Mouse (Mus musculus): ENCODE data around the gene Hsd17b12. TPM values are rescaled to one million over a fixed set of nuclear protein-coding genes. Genes with fewer than 3 reads are reported as not detected.
A peak's percentile ranks its signal among the peaks of the same experiment; 100 is the strongest.

Gene Hsd17b12
- total RNA-seq, 2 experiments from 2014 or later: 20.0 to 20.8 TPM

DNA sequence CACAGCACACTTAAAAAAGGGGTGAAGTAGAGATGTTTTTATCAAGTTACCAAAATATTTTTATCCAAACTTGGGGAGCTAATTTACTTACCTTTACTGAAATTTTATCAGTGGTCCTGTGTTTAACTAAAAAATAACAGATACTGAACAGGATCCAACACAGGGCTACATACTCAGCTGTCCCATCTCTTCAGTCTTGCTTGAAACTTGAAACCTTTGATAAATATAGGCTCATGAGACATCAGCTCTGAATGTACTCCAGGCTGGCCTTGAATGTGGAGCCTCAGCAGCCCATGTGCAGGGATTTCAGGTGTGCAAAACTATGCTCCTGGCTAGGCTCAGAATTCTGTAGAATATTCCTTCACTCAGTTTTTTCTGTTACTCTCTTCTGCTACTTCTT lies 127.2 kb downstream of the Hsd17b12 start:
- intact Hi-C loops (cut with DNase I): no loop called here
- DNase-seq (ENCODE audit: low spot score): no peak

DNA sequence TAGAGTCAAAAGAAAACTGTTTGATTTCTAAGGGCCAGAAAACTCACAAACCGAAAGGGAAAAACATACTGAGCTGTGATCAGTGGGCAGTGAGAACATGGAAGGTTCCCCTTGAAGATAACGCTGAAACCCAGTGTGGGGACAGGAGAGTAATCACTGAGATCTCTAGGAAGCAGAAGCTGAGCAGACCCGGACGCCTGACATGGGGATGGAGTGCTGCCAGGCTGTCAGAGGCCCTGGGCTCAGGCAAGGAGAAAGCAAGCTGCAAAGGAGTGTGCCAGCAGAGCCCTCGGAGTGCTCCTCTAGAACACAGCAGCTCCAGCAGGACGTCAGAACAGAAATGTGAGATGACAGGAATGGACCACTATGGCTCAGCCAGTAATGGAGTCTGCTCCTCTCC lies 133.1 kb downstream of the Hsd17b12 start:
- DNase-seq (ENCODE audit: low spot score): no peak
- intact Hi-C loops (cut with DNase I): no loop called here

DNA sequence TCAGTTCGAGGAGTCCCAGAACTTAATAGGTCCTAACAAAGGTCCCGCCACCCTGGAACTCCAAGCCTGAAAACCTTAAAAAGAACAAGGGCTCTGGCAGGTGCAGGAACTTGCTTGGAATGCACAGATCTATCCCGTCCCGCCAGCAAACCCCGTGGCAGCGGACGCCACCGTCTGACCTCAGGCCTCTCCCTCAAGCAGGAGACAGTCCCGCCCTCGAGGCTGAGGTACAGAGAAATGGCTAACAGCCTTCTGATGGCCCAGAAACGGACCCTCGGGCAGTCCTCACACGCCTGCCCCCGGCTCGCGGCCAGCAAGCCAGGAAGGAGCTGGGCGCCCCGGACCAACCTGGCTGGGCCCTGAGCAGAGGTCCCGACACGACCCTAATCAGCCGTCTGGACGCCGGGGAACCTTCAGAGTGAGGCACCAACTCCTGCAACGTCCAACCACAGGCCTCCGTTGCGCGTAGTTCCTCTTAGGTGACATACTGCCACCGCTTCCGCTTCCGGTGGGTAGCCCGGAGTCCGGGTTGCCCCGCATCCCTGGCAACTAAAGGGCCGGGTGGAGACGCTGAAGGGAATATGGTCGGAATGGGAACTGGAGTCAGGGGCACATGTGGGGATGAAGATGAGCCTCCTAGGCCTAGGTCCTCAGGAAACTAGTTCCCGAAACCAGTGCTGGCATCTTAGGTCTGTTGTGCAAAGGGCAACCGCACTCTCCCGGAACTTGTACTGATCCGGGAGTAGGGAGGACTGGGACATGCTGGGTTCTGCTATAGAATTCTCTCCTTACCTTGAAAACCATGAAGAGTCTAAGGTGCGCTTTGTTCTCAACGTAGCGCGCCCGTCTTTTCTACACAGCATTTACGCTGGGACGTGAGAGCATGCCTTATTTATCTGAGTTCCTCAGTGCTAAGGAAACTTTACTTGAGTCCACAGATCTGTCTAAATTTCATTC lies 147.2 kb downstream of the Hsd17b12 start, which contains the start of gene Alkbh3:
TSS of gene Alkbh3 (minus strand) at position 473 of the 957 bp plus-strand sequence.
- intact Hi-C loops (cut with DNase I): no loop called here
- peak; percentile 76 for DNase-seq (ENCODE audit: low spot score)

DNA sequence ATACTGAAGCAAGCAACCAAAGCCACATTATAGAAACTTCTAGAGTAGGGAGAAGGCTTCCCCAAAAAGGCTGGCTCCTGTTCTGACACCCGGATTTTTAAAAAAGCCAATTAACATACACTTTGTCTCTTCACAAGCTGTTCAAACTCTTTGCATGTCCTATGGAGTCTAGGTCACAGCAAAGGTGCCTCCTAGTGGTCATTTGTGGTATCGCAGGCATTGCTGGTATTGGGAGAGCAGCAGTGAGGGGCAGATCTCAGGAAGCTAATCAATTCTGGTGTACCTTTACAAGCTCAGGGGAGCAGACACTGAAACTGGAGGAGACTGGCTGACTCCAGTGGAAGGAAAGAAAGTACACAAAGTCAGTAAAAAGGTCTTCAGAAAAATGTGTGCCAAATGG lies 155.4 kb downstream of the Hsd17b12 start:
- intact Hi-C loops (cut with DNase I): loop anchor here (1.0 kb wide), 1 partner anchor 131 kb away; no protein-coding TSS in a partner anchor
- DNase-seq (ENCODE audit: low spot score): peak; percentile 39

DNA sequence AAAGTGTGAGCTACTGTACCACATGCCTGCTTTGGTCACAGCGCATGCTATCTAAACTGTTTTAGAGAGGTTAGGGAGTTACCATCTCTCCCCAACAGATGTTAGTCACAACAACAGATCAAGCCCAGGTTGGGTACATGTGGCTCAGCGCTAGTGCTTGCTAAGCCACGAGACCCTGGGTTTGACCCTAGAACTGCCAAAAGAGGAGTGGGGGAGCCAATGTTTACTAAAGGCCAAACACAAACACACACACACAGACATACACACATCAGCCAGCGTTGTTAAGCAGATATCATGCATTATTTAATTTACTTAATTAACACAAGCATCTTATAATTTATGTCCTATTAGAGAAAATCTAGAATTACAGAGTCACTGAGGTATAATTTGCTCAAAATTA lies 155.8 kb downstream of the Hsd17b12 start:
- no peak for DNase-seq (ENCODE audit: low spot score)
- intact Hi-C loops (cut with DNase I): loop anchor here (1.0 kb wide), 1 partner anchor 131 kb away; no protein-coding TSS in a partner anchor

DNA sequence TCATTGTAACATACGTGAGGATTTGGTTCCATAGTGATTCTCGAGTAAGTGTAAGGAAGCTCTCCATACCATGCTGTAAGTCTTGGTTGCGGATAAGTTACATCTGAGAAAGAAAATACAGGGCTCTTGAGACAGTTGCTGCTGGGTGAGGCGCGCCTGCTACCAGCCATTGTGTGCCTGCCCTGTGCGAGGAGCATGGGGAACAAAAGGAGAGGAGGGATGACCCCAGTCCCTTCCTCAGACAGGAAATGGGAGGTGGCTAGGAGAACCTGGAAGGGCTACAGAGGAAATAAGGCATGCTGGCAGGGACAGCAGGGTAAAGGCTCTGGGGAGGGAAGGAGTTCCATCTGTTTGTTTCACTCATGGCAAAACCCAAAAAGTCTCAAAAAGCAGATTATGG lies 156.4 kb downstream of the Hsd17b12 start:
- no peak for DNase-seq (ENCODE audit: low spot score)
- intact Hi-C loops (cut with DNase I): no loop called here

DNA sequence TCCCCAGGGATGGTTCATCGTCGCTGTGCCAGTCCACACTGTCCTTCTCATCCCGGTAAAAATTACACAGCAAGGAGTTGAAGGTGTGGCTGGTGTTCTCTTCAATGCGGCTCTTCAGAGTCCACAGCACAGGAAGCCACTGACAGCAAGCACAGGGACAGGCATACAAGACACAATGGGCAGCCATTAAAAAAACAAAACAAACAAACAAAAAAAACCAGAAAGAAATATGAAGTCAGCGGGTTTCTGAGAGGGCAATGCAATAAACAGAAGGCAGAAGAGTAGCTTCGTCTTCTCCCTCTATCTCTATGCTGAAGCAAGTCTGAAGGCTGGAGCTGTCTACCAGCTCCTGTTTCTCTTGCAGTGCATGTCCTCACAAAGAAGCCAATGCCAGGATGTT lies 161.5 kb downstream of the Hsd17b12 start, which contains the start of gene Gm27027:
TSS of gene Gm27027 (minus strand) at position 101 of the 400 bp plus-strand sequence.
- intact Hi-C loops (cut with DNase I): no loop called here
- no peak for DNase-seq (ENCODE audit: low spot score)

DNA sequence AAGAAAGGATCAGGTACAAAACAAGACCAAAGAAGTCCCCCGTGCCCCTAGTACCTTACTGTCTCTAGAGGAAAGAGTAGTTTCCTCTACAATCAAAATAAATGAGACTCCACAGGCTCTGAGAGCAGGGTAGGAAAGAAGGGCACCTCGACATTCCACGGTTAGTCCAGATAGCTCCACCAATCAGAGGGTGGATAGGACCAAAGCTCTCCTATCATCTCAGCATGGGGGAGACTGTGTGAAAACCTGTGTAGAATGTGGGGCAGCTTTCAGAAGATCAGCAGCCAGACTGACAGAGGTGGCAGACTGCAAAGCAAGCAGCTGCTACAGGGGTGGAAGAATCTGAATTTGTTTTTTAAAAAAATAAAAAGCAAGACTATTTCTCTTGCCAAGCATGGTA lies 165.0 kb downstream of the Hsd17b12 start:
- no peak for DNase-seq (ENCODE audit: low spot score)
- intact Hi-C loops (cut with DNase I): no loop called here

DNA sequence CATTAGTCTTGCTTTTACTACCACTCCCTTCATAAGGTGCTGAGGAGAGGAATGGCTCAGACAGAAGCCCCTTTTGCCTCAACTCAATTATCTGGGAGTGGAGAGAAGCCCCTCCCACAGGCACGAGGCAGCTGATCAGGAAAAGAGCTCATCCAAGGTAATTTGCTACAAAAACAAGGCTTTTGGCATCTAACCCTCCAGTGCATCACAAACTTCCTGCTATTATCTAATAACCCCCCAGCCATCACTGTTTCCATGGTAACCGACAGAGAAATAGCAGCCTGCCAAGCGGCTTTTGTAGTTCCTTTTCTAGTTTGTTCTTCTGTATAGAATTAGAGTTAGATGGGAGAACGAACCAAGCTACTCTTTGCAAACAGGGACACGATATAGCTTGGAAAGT lies 165.5 kb downstream of the Hsd17b12 start:
- intact Hi-C loops (cut with DNase I): no loop called here

DNA sequence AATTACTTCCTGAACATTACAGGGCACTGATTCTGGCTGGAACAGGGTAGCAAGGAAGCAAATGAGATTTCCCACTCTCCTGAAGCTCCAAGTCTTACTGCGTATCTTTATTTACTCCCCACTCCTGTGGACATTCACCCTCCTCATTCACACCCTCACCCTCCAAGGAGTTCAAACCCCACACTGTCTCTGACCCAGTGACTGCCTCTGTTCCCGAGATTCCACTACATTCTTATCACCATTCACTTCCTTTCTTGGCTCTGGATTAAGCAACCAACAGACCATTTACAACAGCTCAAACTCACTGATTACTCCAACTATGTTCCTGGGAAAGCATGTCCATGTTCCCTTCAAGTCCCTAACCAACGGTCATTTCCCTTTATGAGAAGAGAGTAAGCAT lies 166.4 kb downstream of the Hsd17b12 start:
- DNase-seq (ENCODE audit: low spot score): no peak
- intact Hi-C loops (cut with DNase I): no loop called here

More for the DNA sequence above, 165.5 kb downstream of the Hsd17b12 start:
- no peak for DNase-seq (ENCODE audit: low spot score)

DNA sequence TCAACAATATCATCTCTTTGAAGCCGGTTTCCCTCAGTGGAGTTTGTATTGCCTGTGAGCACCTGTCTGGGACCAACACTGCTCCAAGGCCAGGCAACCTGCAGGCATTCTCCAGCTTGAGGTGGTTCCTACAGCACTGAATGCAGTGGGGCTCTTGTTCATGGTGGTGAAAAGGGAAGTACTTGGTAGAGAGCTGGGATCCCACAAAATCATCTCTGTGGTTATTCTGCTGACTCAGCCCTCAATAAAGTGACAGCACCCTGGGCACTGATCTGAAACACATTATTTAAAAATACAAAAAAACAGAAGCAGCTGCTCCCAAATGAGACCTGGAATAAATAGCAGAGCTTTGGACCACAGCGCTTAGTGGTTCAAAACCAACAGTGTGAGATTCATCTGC lies 169.3 kb downstream of the Hsd17b12 start:
- intact Hi-C loops (cut with DNase I): no loop called here
- no peak for DNase-seq (ENCODE audit: low spot score)

Small RNA genes lying within 50 kb of the gene (microRNA-seq; reads per million reads assigned to microRNA genes)
- gene Gm23630: not detected

Other genes starting within 250 kb of the Hsd17b12 start
- 10 to 100 TPM in 1 of 2 experiments, 1 to 10 TPM in 1; 9.5 to 11.2 TPM for gene Gm13889, start 200.8 kb downstream of the Hsd17b12 start, total RNA-seq (2021)
- not detected for gene Gm27027, start 161.6 kb downstream of the Hsd17b12 start, total RNA-seq (2021)
- 10 to 100 TPM; 56.9 to 63.9 TPM for gene Alkbh3, start 147.2 kb downstream of the Hsd17b12 start, total RNA-seq (2021)
- gene Ttc17, start 248.7 kb upstream of the Hsd17b12 start, total RNA-seq (2021): 10 to 100 TPM; 29.0 to 35.1 TPM

All from heart, postnatal 25 days (tissue).